Mouse (Mus musculus): ENCODE measurements around the gene Keap1.
"Not testable (repeated sequence)": the region's sequence is repeated elsewhere in the genome, so short reads cannot be mapped to it uniquely, and the experiment has no call there.

The Keap1 gene

GRCm38 (mm10) chr9:21231551-21231950 is 7.6 kb downstream of the Keap1 start:
- no peak for DNase-seq (ENCODE audit: low spot score)

- DNase-seq (ENCODE audit: low spot score) = no peak
Measured at GRCm38 (mm10) chr9:21227342-21227741, 11.8 kb downstream of the Keap1 start.

GRCm38 (mm10) chr9:21225415-21225758 is 13.8 kb downstream of the Keap1 start:
- DNase-seq (ENCODE audit: low spot score) = no peak

- no peak for DNase-seq (ENCODE audit: low spot score)
Measured at GRCm38 (mm10) chr9:21224576-21225414, 14.4 kb downstream of the Keap1 start.

- DNase-seq (ENCODE audit: low spot score) = no peak
Measured at GRCm38 (mm10) chr9:21223906-21224305, 15.3 kb downstream of the Keap1 start.

- DNase-seq (ENCODE audit: low spot score) = not testable (repeated sequence)
Measured at GRCm38 (mm10) chr9:21223490-21223889, 15.7 kb downstream of the Keap1 start.

GRCm38 (mm10) chr9:21221383-21221929 is 17.7 kb downstream of the Keap1 start:
- no peak for DNase-seq (ENCODE audit: low spot score)

- DNase-seq (ENCODE audit: low spot score) = peak; percentile 90
Measured at GRCm38 (mm10) chr9:21220490-21221382, 18.4 kb downstream of the Keap1 start.

GRCm38 (mm10) chr9:21219820-21220219 is 19.3 kb downstream of the Keap1 start:
- DNase-seq (ENCODE audit: low spot score) = no peak

GRCm38 (mm10) chr9:21216050-21216841 is 22.9 kb downstream of the Keap1 start:
- DNase-seq (ENCODE audit: low spot score) = no peak

- no peak for DNase-seq (ENCODE audit: low spot score)
Measured at GRCm38 (mm10) chr9:21213617-21214190, 25.5 kb downstream of the Keap1 start.

- no peak for DNase-seq (ENCODE audit: low spot score)
Measured at GRCm38 (mm10) chr9:21211624-21212023, 27.5 kb downstream of the Keap1 start.

GRCm38 (mm10) chr9:21210821-21211220 is 28.3 kb downstream of the Keap1 start:
- no peak for DNase-seq (ENCODE audit: low spot score)

- DNase-seq (ENCODE audit: low spot score) = no peak
Measured at GRCm38 (mm10) chr9:21208626-21209025, 30.5 kb downstream of the Keap1 start.

GRCm38 (mm10) chr9:21206848-21207247 is 32.3 kb downstream of the Keap1 start:
- DNase-seq (ENCODE audit: low spot score) = no peak

GRCm38 (mm10) chr9:21204528-21205272 is 34.5 kb downstream of the Keap1 start:
- DNase-seq (ENCODE audit: low spot score) = no peak

GRCm38 (mm10) chr9:21204156-21204527 is 35.0 kb downstream of the Keap1 start:
- DNase-seq (ENCODE audit: low spot score) = no peak

- DNase-seq (ENCODE audit: low spot score) = no peak
Measured at GRCm38 (mm10) chr9:21198960-21199359, 40.2 kb downstream of the Keap1 start.

- DNase-seq (ENCODE audit: low spot score) = no peak
Measured at GRCm38 (mm10) chr9:21197981-21198380, 41.2 kb downstream of the Keap1 start.

- no peak for DNase-seq (ENCODE audit: low spot score)
Measured at GRCm38 (mm10) chr9:21196521-21197433, 42.4 kb downstream of the Keap1 start.

All from ovary, postnatal 36 days (tissue).